Comparison of ENCODE assay signal across 8 mouse cellular contexts in the genomic region with DNA sequence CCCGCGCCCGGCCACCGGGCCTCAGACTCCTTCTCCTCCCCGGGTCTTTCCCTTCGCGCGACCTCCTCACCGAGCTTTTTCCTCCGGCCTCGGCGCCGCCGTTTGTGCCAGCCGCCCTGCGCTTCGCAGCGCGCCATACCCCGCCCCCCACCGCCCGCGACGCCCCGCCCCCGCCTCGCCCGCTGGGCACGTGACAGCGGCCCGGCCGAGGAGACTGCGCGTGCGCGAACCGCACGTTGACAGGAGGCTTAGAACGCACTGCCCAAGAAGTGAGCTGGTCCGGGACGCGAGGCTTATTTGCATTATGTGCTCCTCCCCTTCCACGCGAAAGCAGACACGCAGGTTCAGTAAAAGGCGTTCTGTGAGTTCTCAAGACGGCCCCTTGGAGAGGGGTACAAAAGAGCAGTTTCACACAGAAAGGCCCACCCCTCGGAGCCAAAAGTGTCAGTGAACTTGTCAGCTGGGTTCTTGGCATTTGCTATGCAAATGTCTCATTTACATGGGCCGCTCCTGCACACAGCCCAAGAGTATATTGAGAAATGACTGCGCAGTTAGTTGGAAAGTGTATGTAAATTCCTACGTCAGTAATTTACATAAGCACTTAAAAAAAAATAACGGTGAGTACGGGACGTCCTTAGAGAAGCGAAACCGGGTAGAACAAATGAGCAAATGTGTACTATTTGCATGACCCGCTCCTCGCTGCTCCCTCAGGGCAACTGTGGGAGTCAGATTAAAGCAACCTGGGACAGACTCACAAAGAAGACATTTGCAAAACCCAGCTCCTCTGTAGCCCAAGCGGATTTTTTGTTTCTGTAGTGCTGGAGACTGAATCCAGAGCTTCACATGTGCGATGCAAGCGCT. TPM values are rescaled to one million over a fixed set of nuclear protein-coding genes. Genes with fewer than 3 reads are reported as not detected.
DNase-seq lines count a peak whose midpoint lies in the region; ATAC-seq lines count a peak whose summit lies in the region.

A gene (minus strand): TSS at position 189 of the 861 bp plus-strand sequence.

- peak within 1 kb of the TSS; percentile 91 for H3K9ac ChIP-seq in hindbrain, embryonic 12.5 days

- H3K4me2 ChIP-seq in hindbrain, embryonic 12.5 days (replicated peaks) = peak within 1 kb of the TSS; percentile 87

- peak; percentile 83 for ATAC-seq in hindbrain, embryonic 12.5 days (ENCODE audit: low FRiP score)

- H3K4me3 ChIP-seq in hindbrain, embryonic 12.5 days = peak within 1 kb of the TSS; percentile 69

- 2% methylated on average over 52 of the region's 61 CpGs for WGBS in hindbrain, embryonic 12.5 days

- no peaks in the 10 kb centered on the region for H3K27me3 ChIP-seq in hindbrain, embryonic 12.5 days

- peak; percentile 93 for DNase-seq in Muller cell, postnatal 12 days (ENCODE audit: inconsistent ontology term)
- peak; percentile 95 for DNase-seq in cerebellum, adult 9-11 months
- DNase-seq in frontal cortex, postnatal 10 days (ENCODE audit: low spot score in 2 of 2) = peak; percentile 90 to 94
- peak; percentile 93 to 96 for DNase-seq in layer of hippocampus, postnatal 14 days (ENCODE audit: low spot score in 2 of 2)
- DNase-seq in lung, postnatal 14 days = peak; percentile 97
- DNase-seq in retina, adult 2 months (ENCODE audit: low read depth, low spot score) = peak; percentile 93
- DNase-seq in thymus, postnatal 36 days = peak; percentile 94 to 95

- peaks cover 48% of the 10 kb centered on the region for H3K4me1 ChIP-seq in hindbrain, embryonic 12.5 days

- peaks cover 41% of the 10 kb centered on the region for H3K36me3 ChIP-seq in hindbrain, embryonic 12.5 days

- peak within 1 kb of the TSS; percentile 99 for H3K27ac ChIP-seq in hindbrain, embryonic 12.5 days

- H3K9me3 ChIP-seq in hindbrain, embryonic 12.5 days (replicated peaks) = no peaks in the 10 kb centered on the region

RNA-seq across cellular contexts. Expression of the gene that starts here (rescaled TPM):
- 95.0 and 102 TPM in 2 replicates for polyA plus RNA-seq in hindbrain, embryonic 12.5 days (2016; fragmentation: Nextera tagmentation; extraction: Ambion mirVana)
- total RNA-seq in layer of hippocampus, postnatal 14 days (2021) = 10 to 100 TPM; 88.1 to 90.7 TPM

Comparison
In these comparisons a context has a peak if more than half of its experiments do, and no peak if none do; other contexts are left out.
1. Peak in every context shown above with its lines: DNase-seq, ATAC-seq, H3K4me3 ChIP-seq and H3K27ac ChIP-seq.